Mouse (Mus musculus) heart, postnatal 10 days (tissue): ENCODE measurements around the gene Lcn9. TPM values are rescaled to one million over a fixed set of nuclear protein-coding genes. Genes with fewer than 3 reads are reported as not detected.
"Not testable (repeated sequence)": the region's sequence is repeated elsewhere in the genome, so short reads cannot be mapped to it uniquely, and the experiment has no call there.

ENCODE experiments used
- DNase-seq, 2 experiments: peaks; one replicate each; pipeline ENCODE4 v3.0.0; 2021
- intact Hi-C: fragments of 180-260 bp; cut with DNase I; formaldehyde crosslinking; loops from one replicate; pipeline ENCODE4 v1.15.1; 2025
- total RNA-seq, 2 experiments: library from RNA; stranded (reverse); gene quantifications; 2 replicates each; pipeline ENCODE4 v1.2.3; 2021

Gene Lcn9
- not detected for total RNA-seq

DNA sequence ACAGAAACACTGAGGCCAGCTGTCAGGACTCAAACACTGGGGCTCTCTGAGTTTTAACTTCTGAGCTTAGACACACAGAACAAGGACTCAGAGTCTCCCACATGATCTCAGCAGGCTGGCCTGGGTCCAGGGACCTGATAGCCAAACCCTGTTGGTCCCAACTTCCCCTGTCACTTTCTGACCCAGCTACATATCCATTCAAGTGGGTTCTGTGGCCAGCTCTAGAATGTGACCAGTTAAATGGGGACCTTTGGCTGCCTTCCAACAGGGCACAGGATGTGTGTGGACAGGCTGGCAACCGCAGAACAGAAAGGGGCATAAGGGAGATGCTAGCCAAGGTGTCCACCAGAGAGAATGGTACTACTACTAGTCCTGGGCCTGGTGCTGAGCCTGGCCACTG lies at the start of gene Lcn9:
Lcn9 (plus strand) TSS at position 348 of the 400 bp plus-strand sequence.
- peak; percentile 35 to 42 for DNase-seq
- intact Hi-C loops, result no loop called here

DNA sequence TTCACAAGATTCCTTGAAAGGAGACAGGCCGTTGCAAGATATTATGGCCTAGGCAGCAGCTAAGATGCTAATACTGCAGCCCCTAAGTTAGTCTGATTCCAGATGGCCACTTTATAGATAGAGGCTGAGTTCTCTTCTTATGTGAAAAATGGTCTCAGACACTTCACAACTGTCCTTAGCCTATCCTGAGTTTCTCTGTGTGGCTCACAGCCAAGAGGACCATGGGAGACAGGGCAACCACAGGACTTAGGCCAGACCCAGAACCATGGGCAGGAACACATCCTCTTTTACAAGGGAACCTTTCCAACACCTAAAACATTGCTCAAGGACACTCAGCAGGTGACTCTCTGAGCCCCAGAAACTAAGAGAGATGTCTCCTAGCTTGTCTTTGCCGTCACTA lies 49.4 kb upstream of the Lcn9 start:
- no peak for DNase-seq
- intact Hi-C loops, result no loop called here

DNA sequence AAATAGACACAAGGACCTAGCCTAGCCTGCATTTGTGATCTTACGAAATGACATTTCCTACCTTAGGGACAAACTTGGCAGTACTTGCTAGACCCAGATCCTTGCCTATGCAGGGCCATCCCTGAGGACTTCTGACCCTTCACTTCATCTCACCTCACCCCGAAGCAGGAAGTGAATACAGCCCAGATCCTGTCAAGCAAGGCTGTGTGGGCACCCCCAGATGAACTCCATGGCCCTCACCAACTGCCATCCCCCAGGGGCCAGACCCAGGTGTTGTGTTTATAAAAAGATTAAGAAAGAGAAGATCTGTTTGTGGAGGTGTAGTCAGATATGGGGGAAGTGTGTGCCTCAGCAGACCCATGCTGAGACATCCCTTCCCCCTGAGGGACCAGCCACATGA lies 48.3 kb upstream of the Lcn9 start:
- intact Hi-C loops, result no loop called here
- DNase-seq, result no peak

DNA sequence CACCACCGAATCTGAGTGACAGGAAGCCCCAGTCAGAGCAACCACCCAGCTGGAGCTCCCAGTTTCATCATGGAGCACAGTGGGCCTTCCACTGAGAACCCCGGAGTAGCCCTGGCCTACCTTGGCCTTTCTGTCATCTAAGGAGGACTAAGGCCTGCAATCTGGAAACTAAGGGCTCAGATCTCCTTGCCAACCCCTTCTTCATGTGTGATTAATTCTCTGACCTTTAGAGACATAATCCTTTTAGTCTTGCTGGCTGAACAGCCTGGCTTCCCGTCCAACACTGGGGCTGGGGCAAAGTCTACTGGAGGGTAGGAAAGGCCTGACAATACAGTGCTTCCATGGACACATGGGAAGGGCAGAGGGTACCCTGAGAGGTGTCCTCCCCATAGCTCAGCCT lies 47.0 kb upstream of the Lcn9 start:
- intact Hi-C loops, result no loop called here
- DNase-seq, result no peak

DNA sequence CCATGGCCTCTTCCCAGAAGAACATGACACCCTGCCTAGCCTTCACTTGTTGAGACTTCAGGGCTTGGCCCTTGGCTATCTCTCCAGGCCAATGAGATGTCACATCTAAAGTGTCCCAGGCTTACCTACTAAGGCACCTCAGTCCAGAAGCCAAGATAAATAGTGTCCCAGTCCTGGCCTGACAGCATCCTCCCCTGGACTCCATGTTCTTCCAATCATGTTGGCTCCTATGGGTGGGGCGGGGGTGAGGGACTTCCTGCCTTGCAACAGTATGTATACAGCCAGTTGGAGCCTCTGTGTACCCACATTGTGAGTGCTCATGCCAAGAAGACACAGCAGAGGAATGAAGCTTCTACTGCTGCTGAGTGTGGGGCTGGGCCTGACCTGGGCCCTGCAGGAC lies 46.2 kb upstream of the Lcn9 start, which contains the start of gene Lcn11:
Lcn11 (plus strand) TSS at position 301 of the 400 bp plus-strand sequence.
- no peak for DNase-seq
- intact Hi-C loops, result no loop called here

DNA sequence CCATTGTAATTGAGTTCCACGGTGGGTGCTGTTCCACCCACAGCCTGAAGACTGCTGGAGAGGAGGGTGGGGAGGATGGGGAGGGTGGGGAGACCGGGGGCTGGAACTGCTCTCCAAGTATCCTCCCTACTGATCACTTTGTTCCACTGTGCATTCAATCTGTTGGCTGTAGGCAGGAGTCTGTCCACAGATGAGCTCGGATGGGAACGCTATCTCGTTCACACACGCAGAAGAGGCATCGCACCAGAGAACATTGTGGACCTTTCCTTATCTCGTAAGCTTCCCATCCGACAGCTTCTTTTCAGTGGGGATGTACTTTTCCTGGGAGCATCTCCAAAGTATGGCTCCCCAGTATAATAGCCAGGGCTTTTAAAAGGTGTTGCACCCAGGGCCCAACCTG lies 43.9 kb upstream of the Lcn9 start:
- DNase-seq, result no peak
- intact Hi-C loops, result no loop called here

GRCm38 (mm10) chr2:25780921-25781320 lies 42.0 kb upstream of the Lcn9 start:
- DNase-seq, result no peak
- intact Hi-C loops, result no loop called here

DNA sequence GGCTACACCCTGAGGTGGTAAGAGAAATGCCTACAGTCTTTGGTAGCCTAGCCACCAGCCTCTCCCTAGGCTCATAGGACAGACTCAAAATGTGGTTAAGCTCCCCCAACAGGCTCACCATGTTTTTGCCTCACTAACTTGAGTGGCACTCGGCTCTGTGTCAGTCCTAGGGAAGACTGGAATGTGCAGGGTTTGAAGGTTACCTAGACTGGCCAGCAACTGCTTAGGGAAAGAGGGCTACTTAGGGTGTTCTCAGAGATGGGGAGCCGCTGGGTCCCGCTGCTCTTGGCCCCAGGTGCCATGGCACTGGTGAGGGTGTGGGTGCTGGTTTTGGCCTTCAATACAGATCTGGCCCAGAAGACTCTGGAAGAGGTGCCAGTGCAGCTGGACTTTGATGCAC lies 41.0 kb upstream of the Lcn9 start, which contains the start of gene Gm13539:
Gm13539 (plus strand) TSS at position 301 of the 400 bp plus-strand sequence.
- intact Hi-C loops, result no loop called here
- DNase-seq, result no peak

DNA sequence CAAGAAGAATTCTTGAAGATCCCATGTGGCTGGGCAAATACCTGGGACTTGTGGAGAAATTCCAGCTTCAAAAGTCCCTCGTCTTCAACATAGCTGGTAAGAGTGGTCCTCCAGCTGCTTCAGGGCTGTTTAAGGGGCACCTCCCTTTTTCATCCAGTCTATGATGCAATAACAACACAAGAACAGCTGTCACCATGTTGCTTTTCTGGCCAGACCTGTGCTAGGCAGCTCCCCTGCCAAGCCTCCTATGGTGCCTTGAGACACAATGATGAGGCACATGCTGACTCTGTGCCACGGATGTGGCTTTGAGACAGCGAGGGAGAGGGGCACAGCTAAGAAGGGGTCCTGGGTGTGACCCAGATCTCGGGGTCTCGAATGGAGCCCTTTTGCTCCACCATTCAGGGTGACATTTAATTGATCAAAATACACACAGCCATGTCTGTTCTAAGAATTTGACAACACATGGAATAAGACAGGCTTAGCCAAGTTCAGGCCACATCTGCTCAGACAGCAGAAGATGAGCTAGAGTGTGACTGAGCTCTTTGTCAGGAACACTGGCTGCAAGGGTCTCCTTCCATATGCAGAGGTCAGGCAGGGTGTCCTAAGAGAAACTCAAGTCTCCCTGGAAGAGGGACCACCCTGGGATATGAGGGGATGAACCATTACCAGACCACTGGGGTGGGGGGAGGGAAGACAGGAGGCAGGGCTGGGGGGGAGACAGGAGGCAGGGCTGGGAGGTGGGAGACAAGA lies 37.2 kb upstream of the Lcn9 start:
- peak in 1 of 2 experiments; percentile 20 for DNase-seq
- intact Hi-C loops, result no loop called here

- intact Hi-C loops, result no loop called here
- DNase-seq, result no peak
Measured at GRCm38 (mm10) chr2:25789092-25789491, 33.9 kb upstream of the Lcn9 start.

- intact Hi-C loops, result no loop called here
- peak; percentile 40 to 42 for DNase-seq
Measured at GRCm38 (mm10) chr2:25797635-25798034, 25.3 kb upstream of the Lcn9 start.

DNA sequence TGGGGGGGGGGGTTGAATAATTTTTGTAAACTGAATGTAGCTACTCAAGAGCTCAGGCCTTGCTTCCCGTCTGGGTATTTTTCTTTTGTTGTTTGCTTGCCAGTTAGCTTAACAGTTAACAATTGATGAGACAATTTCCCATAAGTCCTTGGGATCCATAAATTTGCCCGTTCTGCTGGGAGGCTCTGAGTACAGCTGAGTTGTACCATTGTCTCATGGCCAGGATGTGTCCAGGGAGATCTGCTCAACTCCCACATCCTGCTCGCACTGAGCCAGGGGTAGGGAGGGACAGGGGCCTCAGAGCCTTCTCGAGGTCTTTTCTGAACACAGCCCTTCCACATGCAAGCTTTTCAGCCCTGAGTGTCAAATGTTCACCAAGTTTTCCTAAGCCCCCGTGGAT lies 24.9 kb upstream of the Lcn9 start:
- DNase-seq, result peak; percentile 9 to 28
- intact Hi-C loops, result no loop called here

- DNase-seq, result no peak
- intact Hi-C loops, result no loop called here
Measured at GRCm38 (mm10) chr2:25811711-25812110, 11.2 kb upstream of the Lcn9 start.

DNA sequence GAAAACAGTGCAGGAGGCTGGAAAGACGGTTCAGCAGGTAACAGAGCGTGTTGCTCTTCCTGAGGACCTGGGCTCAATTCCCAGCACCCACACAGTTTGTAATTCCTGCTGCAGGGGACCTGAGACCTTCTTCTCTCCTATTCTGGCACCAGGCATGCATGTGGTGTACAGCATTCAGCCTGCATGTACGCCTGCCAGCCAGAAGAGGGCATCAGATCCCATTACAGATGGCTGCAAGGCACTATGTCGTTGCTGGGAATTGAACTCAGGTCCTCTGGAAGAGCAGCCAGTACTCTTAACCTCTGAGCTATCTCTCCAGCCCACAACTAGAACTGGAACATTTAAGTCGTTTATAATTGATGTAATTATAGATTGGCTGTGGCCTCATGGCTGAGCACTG lies 9.6 kb upstream of the Lcn9 start:
- intact Hi-C loops, result no loop called here
- DNase-seq, result no peak

- DNase-seq, intact Hi-C loops: not testable (repeated sequence)
Measured at GRCm38 (mm10) chr2:25815748-25816147, 7.2 kb upstream of the Lcn9 start, which contains the start of gene Glt6d1. TSS of gene Glt6d1 (minus strand) at chr2:25815848.

- intact Hi-C loops, result loop anchor here (5.0 kb wide), 1 partner anchor 952 kb away; no protein-coding TSS in a partner anchor
- DNase-seq, result no peak
Measured at GRCm38 (mm10) chr2:25824751-25825150, 1.8 kb downstream of the Lcn9 start.

GRCm38 (mm10) chr2:25828344-25828947 lies 5.5 kb downstream of the Lcn9 start:
- intact Hi-C loops, result loop anchor here (5.0 kb wide), 1 partner anchor 956 kb away; no protein-coding TSS in a partner anchor
- no peak for DNase-seq

GRCm38 (mm10) chr2:25830786-25831185 lies 7.8 kb downstream of the Lcn9 start:
- intact Hi-C loops, result loop anchor here (10.0 kb wide), 1 partner anchor 444 kb away; no protein-coding TSS in a partner anchor
- DNase-seq, result peak; percentile 40 to 49

GRCm38 (mm10) chr2:25836291-25836690 lies 13.3 kb downstream of the Lcn9 start:
- intact Hi-C loops, result loop anchor here (5.0 to 10.0 kb wide), 4 partner anchors 76 to 439 kb away; no protein-coding TSS in a partner anchor
- DNase-seq, result peak; percentile 71 to 85

- intact Hi-C loops, result no loop called here
- DNase-seq, result no peak
Measured at GRCm38 (mm10) chr2:25842161-25842560, 19.2 kb downstream of the Lcn9 start.

GRCm38 (mm10) chr2:25842758-25843157 lies 19.8 kb downstream of the Lcn9 start:
- intact Hi-C loops, result no loop called here
- no peak for DNase-seq

GRCm38 (mm10) chr2:25844097-25844496 lies 21.1 kb downstream of the Lcn9 start:
- no peak for DNase-seq
- intact Hi-C loops, result no loop called here
